Mouse (Mus musculus) c-Kit-positive CD71-negative TER-119-negative erythroid progenitor cells, embryonic 14.5 days (primary cell): ENCODE results near the gene Fam19a5.

Experiments used
- DNase-seq: peaks from one replicate; pipeline ENCODE4 v3.0.0-alpha.2; 2013; ENCODE audit warnings: low read depth

Fam19a5 gene

DNA sequence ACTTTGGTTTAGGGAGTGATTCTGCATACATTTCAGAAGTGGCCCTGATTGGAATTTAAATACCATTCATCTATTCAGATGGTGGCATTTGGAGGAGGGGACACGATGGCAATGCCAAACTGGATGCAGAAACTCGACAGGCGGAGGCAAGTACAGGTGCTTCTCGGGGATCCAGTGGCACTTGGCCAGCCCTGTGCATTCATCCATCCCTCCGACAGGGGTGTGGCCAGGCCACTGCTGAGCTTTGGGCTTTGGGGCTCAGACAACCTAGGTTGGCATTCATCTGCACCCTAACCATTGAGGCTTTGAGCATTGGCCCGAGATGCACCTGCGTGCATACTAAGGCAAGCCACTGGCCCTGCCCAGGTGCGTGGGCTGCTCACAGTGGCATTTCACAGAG lies 52.6 kb downstream of the Fam19a5 start:
- DNase-seq = no peak

DNA sequence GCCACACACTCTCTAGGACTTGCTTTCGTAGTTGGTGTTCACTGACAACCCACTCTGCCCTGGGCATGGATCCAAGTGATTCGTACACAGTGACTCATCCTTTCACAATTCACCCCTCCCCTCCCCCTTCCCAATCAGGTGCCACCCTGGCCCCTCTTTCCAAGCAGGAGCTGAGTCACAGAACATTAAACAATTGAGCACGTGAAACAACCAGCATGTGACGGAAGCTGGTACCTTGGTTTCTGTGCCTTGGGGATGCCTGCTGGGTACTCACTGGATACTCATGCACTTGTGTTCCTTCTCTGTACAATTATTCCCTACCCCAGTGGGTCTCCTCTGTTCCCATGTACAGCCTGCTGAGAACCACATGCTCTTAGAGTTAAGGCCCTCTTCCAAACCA lies 53.0 kb downstream of the Fam19a5 start:
- no peak for DNase-seq

DNA sequence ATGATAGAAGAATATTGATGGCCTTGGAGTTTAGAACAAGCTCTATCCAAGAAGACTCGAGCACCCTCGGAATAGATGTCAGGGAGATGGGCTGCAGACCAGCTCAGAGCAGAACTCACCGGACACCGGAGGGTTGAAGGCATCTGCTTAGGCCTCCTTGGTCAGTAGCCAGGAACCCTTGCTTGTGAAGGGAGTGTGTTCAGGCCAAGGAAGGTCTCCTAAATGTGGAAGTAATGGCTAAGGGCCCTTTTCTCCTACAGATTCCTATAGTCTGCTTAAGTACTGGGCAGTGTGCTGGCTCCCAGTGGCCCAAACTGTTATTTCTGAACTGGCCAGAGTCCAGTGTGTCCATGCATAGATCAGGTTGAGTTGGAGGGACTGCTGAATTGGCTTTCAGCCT lies 53.7 kb downstream of the Fam19a5 start:
- no peak for DNase-seq

DNA sequence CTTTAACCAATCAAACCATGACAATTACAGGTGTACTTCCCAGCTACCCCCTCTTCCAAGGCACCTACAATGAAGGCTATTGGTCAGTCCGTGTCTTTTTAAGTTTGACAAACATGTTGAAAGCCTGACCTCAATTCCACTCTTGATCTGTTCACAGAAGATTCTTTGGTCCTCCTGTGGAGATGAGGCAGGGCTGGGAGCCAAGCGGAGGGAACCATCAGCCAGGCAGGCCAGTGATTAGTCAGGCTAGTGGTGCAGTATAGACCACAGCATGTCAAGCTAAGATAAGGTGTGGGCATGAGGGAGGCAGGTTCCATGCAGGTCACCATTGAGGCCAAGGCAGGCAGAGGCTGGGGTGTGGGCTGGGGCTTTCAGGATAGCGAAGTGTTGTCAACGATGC lies 54.5 kb downstream of the Fam19a5 start:
- no peak for DNase-seq

DNA sequence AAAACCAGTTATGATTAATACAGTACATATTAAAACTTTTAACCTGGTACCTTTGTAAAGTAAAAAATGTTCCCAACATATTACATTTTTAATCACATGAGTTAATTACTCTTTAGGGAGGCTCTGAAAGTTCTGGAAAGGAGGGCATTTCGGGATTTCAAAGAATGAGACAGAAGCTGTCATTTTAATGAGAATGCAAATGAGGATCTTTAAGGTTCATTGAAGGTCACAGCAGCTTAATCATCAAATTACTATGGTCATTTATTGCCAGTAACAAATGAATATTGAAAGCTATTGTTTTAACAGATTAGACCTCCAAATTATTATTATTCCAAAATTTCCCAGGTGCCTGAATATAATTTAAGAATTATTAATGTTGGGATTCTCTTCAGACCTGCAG lies 59.2 kb downstream of the Fam19a5 start:
- no peak for DNase-seq

DNA sequence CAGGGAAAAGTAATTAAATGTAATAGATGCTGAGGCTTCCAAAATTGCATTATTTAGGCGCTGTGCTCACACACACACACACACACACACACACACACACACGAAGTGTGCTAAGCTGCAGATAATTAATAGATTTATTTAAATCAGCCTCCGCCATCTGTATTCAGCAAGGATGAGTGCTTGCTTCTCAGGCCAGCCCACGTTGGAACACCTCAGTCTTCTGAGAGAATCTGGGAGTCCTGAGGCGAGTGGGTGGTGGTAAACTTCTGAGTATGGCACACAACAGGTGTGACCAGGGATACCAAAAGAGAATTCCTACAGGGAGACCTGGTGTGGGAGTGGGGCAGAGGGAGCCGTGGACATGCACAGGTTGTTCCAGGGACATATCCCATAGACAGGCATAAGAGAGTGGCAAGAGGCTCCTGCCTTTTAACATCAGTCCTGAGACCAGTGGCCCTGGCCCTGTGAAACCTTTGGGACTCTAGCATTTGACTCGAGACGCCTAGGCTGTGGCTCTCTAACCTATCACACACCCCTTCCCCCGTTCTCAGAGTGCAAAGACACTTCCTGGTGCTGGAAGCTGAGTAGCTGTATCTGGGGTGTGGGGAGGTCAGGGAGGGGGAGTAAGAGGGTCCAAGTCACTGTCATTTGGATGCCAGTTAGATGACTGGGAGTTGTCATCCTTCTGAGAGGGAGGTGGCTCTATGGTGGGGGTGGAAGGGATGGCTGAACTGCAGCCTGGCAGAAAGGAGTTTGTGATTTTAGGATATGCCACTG lies 61.6 kb downstream of the Fam19a5 start:
- DNase-seq = no peak

DNA sequence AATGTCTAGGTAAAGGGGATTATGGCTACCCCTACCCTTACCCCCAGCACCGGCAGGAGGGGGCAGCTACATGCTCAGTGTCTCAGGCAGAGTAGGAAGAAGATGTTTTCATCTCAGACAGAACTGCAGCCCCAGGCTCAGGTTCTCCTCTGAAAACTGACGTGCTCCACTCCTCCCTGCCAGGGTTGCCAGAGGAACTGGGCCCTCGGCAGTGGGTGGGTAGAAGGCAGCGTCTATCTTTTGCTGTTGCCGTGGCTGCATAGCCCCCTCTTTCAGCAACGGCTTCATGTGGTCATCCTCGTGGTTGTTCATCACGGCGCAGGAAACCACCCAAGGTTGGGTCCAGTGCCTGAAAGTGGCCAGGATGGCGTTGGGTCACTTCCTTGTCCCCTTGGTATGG lies 62.6 kb downstream of the Fam19a5 start:
- DNase-seq = no peak

DNA sequence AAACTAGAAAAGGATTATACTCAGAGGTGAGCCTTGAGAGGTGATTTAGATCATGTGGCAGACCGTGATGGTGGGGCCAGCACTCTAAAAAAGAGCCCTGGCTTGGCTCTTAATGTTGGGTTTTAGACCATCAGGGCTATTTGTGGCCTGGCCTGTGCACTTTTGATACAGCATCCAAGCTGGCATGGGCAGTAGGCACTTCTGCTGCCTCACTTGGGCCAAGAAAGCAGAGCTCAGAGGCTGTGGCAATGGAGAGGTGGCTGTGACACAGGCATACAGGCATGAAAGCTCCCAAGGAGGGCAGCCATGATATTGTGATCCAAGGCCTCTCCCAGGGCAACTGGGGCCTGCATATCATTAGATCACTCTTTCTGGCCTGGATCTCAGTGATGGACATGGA lies 65.1 kb downstream of the Fam19a5 start:
- DNase-seq = no peak

DNA sequence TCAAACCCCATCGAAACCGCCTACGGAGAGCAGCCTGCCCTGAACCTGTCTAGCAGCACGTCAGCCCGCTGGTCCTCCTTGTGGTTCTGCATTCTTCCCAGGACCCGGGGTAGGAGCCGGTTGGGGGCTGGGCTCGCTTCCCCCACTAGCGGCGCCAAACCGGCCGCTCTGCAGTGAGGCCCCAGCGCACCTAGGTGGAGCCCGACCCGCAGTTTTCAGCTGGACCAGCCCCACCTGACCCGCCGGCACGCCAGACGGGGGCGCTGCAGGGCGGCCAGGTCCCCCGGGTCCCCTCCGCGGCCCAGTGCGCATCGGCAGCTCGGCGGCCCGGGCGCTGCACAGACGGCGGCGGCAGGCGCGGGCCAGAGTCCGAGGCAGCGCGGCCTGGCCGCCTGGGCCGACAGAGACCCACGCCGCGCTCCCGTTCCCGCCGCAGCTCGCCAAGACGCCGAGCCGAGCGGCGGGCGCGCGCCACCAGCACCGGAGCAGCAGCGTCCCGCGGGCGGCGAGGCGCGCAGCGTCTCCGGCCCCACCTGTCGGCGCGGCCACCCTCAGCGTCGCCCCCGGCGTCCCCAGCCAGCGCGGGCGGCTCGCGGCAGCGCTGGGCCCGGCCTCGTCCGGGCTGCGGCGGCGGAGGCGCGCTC lies 80.0 kb downstream of the Fam19a5 start:
- DNase-seq = peak; percentile 24

DNA sequence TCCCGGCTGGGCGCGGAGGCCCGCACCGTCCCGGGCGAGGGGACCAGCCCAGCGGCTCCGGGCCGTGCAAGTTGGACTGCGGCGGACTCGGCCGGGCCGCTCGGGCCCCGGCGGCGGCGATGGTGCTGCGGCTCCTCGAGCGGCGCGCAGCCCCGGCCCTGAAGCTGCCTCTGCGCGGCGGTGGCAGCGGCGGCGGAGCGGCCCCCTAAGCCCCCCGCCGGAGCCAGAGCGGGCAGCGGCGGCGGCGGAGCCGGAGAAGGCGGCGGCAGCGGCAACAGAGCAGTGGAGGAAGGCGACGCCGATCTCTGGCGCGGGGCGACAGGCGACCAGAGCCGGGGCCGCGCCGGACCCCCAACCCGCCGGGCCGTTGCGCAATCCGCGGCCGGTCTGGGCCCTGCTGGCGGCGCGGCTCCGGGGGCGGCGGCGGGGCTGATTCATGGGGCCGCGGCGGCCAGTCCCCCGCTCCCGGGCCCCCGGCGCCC lies 80.6 kb downstream of the Fam19a5 start:
- no peak for DNase-seq

DNA sequence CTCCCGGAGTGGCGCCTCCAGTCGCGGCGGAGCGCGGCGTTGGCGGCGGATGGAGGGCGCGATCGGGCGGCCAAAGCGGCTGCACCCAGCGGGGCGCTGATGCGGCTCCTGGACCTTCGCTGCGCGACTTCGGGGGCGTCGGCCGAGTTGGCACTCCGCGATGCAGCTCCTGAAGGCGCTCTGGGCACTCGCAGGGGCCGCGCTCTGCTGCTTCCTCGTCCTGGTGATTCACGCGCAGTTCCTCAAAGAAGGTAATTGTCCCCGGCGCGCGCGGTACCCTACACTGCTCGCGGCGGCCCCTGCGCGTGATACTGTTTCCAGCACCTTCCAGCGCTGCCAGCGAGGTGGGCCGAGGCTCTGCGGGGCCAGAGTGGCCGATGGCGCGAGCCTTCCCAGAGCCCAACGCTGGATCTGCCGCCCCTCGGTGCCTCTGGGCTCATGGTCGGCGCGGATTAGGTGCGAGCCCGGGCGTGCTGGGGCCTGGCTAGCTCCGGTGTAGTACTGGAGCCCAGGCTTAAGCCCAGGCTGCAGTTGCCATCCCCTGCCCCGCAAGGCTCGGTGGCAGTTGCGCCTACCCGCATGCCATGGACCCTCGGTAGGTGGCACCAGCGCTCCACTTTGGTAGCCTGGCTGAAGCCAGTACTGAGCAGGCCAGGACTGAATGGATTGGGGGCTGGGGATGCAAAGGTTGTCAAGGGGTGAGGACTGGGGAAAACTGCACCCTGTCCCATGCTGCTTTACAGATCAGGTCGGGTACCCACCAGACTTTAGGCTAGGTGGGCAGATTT lies 81.3 kb downstream of the Fam19a5 start:
- no peak for DNase-seq

DNA sequence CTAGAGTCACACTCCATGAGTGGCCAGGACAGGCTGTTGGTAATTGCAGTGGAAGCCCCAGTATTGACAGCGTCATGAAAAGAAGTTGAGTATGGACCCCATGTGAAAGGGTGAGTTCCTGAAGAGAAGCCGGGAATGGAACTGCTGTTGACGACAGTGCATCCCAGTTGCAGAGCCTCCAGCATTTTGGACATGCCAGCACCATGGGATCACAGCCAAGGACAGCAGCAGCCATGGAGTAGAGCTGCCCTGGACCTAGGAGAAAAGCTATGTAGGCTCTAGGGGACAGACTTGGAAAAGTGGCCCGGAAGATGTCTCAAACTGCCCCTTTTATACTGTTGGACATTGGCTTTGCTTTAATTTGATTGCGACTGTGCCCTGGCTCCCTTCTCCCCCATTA lies 91.2 kb downstream of the Fam19a5 start:
- DNase-seq = no peak

DNA sequence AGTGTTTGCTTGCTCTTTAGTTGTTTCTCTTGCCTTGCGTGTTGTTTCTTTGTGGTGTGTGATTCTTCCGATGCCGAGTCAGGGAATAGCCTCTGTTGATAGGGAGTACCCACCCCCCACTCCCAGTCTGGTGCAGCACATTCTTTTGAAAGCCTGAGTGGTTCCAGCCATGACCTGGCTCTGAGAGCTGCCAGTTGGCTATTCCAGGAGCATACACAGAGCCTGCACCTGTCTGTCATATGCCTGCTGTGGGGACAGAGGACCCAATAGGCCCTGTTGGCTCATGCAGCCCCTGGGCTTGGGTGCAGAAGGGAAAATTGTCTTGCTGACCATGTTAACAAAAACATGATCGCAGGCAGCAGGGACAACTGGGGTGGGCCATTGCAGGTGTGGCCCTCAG lies 92.3 kb downstream of the Fam19a5 start:
- DNase-seq = no peak

DNA sequence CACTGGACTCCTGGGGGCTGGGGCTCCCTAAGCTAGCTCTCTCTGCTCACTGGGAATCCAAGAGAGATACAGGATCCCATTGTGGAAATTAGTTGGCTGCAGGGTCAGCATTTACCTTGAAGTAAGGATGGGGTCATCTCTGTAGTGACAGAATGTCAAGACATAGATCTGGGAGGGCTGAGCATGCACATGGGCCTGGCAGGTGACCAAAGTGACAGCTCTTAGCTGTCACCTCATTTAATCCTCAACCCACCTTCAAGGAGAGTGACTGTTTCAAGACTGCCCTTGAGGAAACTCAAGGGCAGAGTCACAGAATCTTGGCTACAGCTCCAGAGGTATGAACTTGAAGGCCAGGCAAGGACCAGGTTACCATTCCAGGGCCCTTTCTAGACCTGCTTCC lies 93.1 kb downstream of the Fam19a5 start:
- DNase-seq = no peak

DNA sequence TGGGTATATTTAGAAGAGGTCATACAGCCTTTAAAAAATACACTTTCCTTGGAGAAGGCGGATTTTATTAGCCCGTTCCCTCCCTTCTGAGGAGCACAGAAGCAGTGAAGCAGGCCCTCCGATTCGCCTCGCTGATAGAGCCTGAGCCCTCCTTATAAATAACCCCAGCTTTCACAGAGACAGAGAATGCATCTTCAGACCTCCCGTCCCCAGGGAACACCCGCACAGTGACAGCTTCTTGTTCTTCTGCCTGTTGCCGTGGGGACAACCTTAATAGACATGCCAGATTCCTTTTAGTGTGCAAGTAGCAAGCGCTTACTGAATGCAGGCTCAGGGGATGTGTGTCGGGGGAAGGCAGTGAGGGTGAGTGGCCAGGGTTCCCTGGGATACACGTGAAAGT lies 94.2 kb downstream of the Fam19a5 start:
- DNase-seq = no peak

DNA sequence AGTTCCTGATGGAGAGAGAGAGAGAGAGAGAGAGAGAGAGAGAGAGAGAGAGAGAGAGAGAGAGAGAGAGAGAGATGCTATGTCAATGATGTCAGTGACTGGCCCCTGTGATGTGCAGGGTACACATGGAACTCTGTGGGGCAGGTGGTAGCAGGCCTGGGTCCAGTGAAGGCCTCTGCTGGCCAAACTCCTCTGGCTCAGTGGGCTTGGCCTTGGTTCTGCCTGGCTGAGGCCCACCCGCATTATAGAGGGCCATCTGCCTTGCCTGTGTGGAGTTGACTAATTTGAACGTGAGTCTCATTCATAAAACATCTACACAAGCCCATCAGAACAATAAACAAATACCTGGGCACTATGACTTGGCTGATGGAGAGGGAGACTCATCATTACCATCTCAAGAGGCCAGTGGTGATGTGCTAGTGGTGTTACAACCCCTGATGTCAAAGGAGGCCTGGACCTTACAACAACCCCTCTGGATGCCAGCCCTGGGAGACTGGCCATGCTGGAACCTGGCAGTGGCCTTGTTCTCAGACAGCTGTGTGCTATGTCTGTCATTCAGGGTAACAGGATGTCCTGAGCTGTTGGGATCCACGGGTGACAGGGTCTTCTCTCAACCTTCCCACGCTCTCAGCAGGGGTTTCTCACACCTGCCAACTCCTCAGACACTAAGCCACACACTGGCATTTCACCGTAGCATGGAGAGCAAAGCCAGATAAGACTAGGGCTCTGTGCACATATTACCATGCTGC lies 102.4 kb downstream of the Fam19a5 start:
- DNase-seq = no peak

DNA sequence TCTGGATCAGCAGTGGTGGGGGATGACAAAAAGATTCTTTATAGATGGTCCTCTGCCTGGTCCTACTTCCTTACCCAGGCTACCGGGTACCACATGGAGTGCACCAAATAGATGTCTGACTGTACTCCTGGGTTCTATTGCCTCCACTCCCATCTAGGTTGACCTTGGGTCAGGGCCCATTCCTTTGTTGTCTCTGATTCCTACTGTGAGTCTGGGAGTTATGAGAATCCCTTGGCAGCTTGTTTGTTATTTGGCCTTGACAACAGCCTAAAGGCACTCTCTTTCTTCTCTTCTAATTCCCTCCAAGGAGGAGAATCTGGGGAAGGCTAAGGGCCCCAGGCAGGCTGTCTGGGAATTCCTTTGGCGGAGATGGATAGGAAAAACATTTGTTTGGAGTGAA lies 105.6 kb downstream of the Fam19a5 start:
- DNase-seq = no peak

DNA sequence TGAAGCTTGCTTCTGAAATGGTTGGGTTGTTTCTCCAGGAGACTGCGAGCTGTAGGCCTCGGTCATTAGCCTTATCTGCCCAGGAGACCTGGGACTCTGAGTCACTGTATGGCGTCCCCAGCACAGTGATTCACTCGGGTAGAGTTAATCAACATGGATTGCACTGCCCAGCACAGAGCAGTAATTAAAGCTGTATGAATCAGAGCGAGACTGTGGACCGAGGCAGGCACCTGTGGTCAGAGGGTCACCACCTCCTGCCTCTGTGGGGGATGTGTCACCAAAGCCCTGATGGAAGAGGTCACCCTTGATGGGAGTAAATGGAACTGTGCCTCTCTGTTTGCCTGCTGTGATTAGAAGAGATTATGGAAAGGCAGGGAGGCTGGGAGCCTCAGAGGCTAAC lies 110.5 kb downstream of the Fam19a5 start:
- no peak for DNase-seq

DNA sequence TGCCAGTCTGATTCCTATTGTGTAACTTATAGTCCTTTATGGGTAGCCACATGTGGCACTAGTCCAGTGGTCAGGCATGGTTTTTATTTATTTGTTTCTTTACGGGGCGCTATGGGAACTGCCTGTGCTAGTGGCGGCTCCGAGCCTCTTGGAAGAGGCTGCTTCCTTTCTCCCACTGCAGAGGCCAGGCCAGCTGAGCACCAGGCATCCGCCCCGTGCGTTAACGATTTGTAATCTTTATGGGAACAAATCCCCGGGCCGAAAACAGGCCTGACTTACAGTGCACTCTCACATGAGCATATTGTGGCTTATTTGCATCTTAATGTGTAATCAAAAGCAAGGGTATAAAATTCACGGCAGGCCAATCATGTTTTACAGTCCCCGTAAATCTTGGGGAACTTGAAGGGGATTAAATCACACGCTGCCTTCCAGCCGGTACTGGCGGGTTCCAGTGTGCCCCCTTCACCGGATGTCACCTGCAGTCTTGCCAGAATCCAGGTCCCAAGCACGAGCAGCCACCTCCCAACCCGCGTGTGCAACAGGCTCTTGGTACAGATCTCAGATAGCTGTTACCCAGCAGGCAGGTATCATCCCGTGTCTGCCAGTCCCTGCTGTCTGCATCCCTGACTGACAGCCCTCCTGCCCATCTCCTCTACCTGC lies 112.5 kb downstream of the Fam19a5 start:
- DNase-seq = no peak

DNA sequence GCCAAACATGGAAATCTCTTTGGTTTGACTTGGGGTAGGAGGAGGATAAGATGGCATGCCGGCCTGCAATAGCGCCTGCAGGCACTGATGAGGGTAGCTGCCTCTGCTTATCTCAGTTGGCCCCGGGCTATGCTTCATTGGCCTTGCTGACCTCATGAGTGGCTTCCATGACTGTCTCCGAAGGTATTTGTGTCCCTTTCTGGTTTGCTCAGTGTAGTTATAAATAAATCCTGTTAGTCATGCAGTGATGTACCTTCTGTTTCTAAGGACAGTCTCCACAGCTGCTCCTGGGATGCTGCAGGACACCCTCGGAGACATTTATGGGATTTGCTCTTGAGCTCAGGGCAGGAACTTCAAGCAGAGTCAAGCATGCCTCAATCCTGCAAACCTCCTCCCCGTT lies 115.6 kb downstream of the Fam19a5 start:
- no peak for DNase-seq

DNA sequence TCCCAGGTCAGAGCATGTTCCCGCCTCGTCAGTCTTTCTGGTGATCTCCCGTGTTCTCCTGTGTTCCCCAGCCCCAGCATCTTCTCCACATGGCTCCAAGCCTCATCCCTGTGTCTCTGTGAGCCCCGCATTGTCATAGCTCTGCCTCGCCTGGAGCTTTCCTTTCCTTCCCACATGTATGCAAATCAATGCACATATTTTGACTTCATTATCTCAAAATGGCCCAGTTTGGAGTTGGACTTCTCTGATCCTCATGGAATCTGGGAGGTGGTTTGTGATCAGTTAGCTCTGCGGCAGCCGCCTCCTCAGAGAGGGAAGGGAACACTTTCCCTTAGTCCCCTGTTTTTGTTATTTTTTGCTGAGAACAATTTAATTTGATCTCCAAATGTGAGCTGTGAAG lies 117.9 kb downstream of the Fam19a5 start:
- no peak for DNase-seq
